In genomic region chr2:118972687-118973376, GRCm38 (mm10) we compare ENCODE assay signal across 8 mouse cellular contexts. TPM values are rescaled to one million over a fixed set of nuclear protein-coding genes. Genes with fewer than 3 reads are reported as not detected.
DNase-seq lines count a peak whose midpoint lies in the region; ATAC-seq lines count a peak whose summit lies in the region.

No protein-coding gene starts in this region.

- no peaks in the 10 kb centered on the region for H3K9me3 ChIP-seq in embryonic facial prominence, embryonic 10.5 days
- no peaks in the 10 kb centered on the region for H3K9me3 ChIP-seq in midbrain, embryonic 11.5 days (ENCODE audit: control insufficient read depth, low read length)

- H3K4me1 ChIP-seq in embryonic facial prominence, embryonic 10.5 days, result peaks cover 24% of the 10 kb centered on the region
- H3K4me1 ChIP-seq in midbrain, embryonic 11.5 days (ENCODE audit: control insufficient read depth, insufficient read depth, low read length), result peaks cover 3% of the 10 kb centered on the region; the same call in 1 of the 2 replicates

- H3K27me3 ChIP-seq in embryonic facial prominence, embryonic 10.5 days (replicated peaks; ENCODE audit: low read depth, poor library complexity, severe bottlenecking), result peaks cover 79% of the 10 kb centered on the region
- peaks cover 36% of the 10 kb centered on the region for H3K27me3 ChIP-seq in midbrain, embryonic 11.5 days (ENCODE audit: control insufficient read depth, insufficient read depth, low read length)

- peak overlapping the region; percentile 70 for H3K27ac ChIP-seq in embryonic facial prominence, embryonic 10.5 days (replicated peaks)
- H3K27ac ChIP-seq in midbrain, embryonic 11.5 days (ENCODE audit: low read depth, low read length), result no peak overlapping the region

- peak; percentile 83 for ATAC-seq in granulocyte monocyte progenitor cell, adult 5-6 weeks (replicated peaks; ENCODE audit: poor library complexity, severe bottlenecking)
- peak; percentile 89 for ATAC-seq in midbrain, embryonic 11.5 days (ENCODE audit: low FRiP score)

- no peaks in the 10 kb centered on the region for H3K36me3 ChIP-seq in embryonic facial prominence, embryonic 10.5 days (replicated peaks)
- H3K36me3 ChIP-seq in midbrain, embryonic 11.5 days (ENCODE audit: control insufficient read depth, insufficient read depth, low read length), result no peaks in the 10 kb centered on the region

- 1% methylated on average over 33 of the region's 33 CpGs for WGBS in embryonic facial prominence, embryonic 10.5 days
- under 1% methylated on average over 33 of the region's 33 CpGs for WGBS in midbrain, embryonic 11.5 days

- peak overlapping the region; percentile 51; the same call in 1 of the 2 replicates for H3K9ac ChIP-seq in midbrain, embryonic 11.5 days (ENCODE audit: low read length)

- intact Hi-C loops in left cerebral cortex, postnatal 4 days (cut with DNase I), result no loop called here

- peak overlapping the region; percentile 58 for H3K4me2 ChIP-seq in midbrain, embryonic 11.5 days

- H3K4me3 ChIP-seq in embryonic facial prominence, embryonic 10.5 days, result peak overlapping the region; percentile 57
- H3K4me3 ChIP-seq in midbrain, embryonic 11.5 days (ENCODE audit: low read depth, low read length), result peak overlapping the region; percentile 28

- peak; percentile 93 for DNase-seq in adrenal gland, postnatal 14 days
- peak; percentile 91 for DNase-seq in embryonic facial prominence, embryonic 10.5 days (ENCODE audit: low spot score)
- peak; percentile 79 for DNase-seq in kidney, adult 11 months
- peak; percentile 86 for DNase-seq in left cerebral cortex, postnatal 4 days
- peak; percentile 99 for DNase-seq in midbrain, embryonic 11.5 days (ENCODE audit: low spot score, missing footprints)
- DNase-seq in right cerebral cortex, postnatal 4 days, result peak; percentile 83
- peak; percentile 87 for DNase-seq in yolk sac, embryonic 10.5 days (ENCODE audit: low spot score)

RNA-seq across cellular contexts. Expression of gene Chst14, which starts 46.5 kb away (rescaled TPM):
- 10.1 and 13.3 TPM in 2 replicates for total RNA-seq in adrenal gland, postnatal 14 days (2021)
- polyA plus RNA-seq in embryonic facial prominence, embryonic 10.5 days (2016; fragmentation: Nextera tagmentation; extraction: Ambion mirVana), result 20.8 and 22.2 TPM in 2 replicates
- total RNA-seq in granulocyte monocyte progenitor cell, adult 5-6 weeks (2014; fragmentation: Nextera tagmentation), result 8.4 and 11.4 TPM in 2 replicates
- total RNA-seq in granulocyte monocyte progenitor cell, adult 5-6 weeks (2017), result 1.4 and 1.5 TPM in 2 replicates
- total RNA-seq in left cerebral cortex, postnatal 4 days (2021), result 1 to 10 TPM; 4.0 to 4.3 TPM
- polyA plus RNA-seq in midbrain, embryonic 11.5 days (2014; fragmentation: Nextera tagmentation; extraction: Ambion mirVana), result 17.3 and 19.2 TPM in 2 replicates

RNA-seq across cellular contexts. Expression of gene Ccdc32, which starts 56.4 kb away (rescaled TPM):
- 14.8 and 16.9 TPM in 2 replicates for total RNA-seq in adrenal gland, postnatal 14 days (2021)
- polyA plus RNA-seq in embryonic facial prominence, embryonic 10.5 days (2016; fragmentation: Nextera tagmentation; extraction: Ambion mirVana), result 19.9 and 20.5 TPM in 2 replicates
- total RNA-seq in granulocyte monocyte progenitor cell, adult 5-6 weeks (2014; fragmentation: Nextera tagmentation), result 11.5 and 18.3 TPM in 2 replicates
- total RNA-seq in granulocyte monocyte progenitor cell, adult 5-6 weeks (2017), result 14.4 and 15.7 TPM in 2 replicates
- 10 to 100 TPM; 41.6 to 43.4 TPM for total RNA-seq in left cerebral cortex, postnatal 4 days (2021)
- polyA plus RNA-seq in midbrain, embryonic 11.5 days (2014; fragmentation: Nextera tagmentation; extraction: Ambion mirVana), result 25.0 and 25.6 TPM in 2 replicates
